Mouse (Mus musculus) liver, postnatal 0 days (tissue): ENCODE measurements around the gene Ubtd1. TPM values are rescaled to one million over a fixed set of nuclear protein-coding genes. Genes with fewer than 3 reads are reported as not detected.

ENCODE experiments used
- ATAC-seq: fragments of 200-750 bp; cut with Nextera tagmentation; 2 replicates; pipeline ENCODE4 v1.8.0; 2017; ENCODE audit warnings: mild to moderate bottlenecking, moderate library complexity
- DNase-seq: peaks from one replicate; pipeline ENCODE4 v3.0.0-alpha.2; 2016
- H3K27ac ChIP-seq: fragments of 300-500 bp; sonication (generic); 2 replicates; pipeline ENCODE4 v1.5.1; 2014; ENCODE audit warnings: antibody characterized with exemption, moderate library complexity, mild to moderate bottlenecking, low read depth
- H3K27me3 ChIP-seq: fragments of 300-500 bp; sonication (generic); 2 replicates; pipeline ENCODE4 v1.6.1; 2014; ENCODE audit warnings: low read length, control low read depth, mixed read lengths; ENCODE audit not compliant: insufficient read depth
- H3K36me3 ChIP-seq: fragments of 300-500 bp; sonication (generic); replicated peaks from 2 replicates; pipeline ENCODE4 v1.6.1; 2014; ENCODE audit warnings: mild to moderate bottlenecking, control low read depth, low read length, moderate library complexity, mixed read lengths; ENCODE audit not compliant: insufficient read depth
- H3K4me1 ChIP-seq: fragments of 300-500 bp; sonication (generic); 2 replicates; pipeline ENCODE4 v1.6.1; 2014; ENCODE audit warnings: antibody characterized with exemption, mild to moderate bottlenecking, control low read depth; ENCODE audit not compliant: insufficient read depth
- H3K4me2 ChIP-seq: fragments of 300-500 bp; sonication (generic); 2 replicates; pipeline ENCODE4 v1.6.1; 2014; ENCODE audit warnings: low read depth, mild to moderate bottlenecking, low read length, moderate library complexity, mixed read lengths
- H3K4me3 ChIP-seq: fragments of 300-500 bp; sonication (generic); 2 replicates; pipeline ENCODE4 v1.5.1; 2014; ENCODE audit warnings: low read depth, low read length
- H3K9ac ChIP-seq: fragments of 300-500 bp; sonication (generic); replicated peaks from 2 replicates; pipeline ENCODE4 v1.6.1; 2014; ENCODE audit warnings: mild to moderate bottlenecking, moderate library complexity
- H3K9me3 ChIP-seq: fragments of 300-500 bp; sonication (generic); 2 replicates; pipeline ENCODE4 v1.6.1; 2016; ENCODE audit warnings: mild to moderate bottlenecking, control low read depth, low read length, mixed read lengths
- CTCF ChIP-seq: sonication (generic); IDR thresholded peaks from 2 replicates; pipeline ENCODE4 v1.5.1; 2016; ENCODE audit warnings: antibody characterized with exemption, low read depth
- EP300 ChIP-seq: IDR thresholded peaks from 2 replicates; pipeline ENCODE4 v1.6.1; 2016; ENCODE audit warnings: antibody characterized with exemption, low read depth, mild to moderate bottlenecking
- WGBS: fragments of 180-500 bp; shearing (Covaris S2); extraction: QIAGEN DNeasy Blood & Tissue Kit; methylation state at CpG from one replicate; pipeline ENCODE4 v1.1.7; 2014; ENCODE audit not compliant: insufficient replicate concordance; 5-methylcytosine and 5-hydroxymethylcytosine counted together
- polyA plus RNA-seq: library from polyadenylated mRNA; unstranded; fragments of >200 nt; fragmentation: Nextera tagmentation; extraction: Ambion mirVana; gene quantifications from 2 replicates; pipeline ENCODE4 v1.2.1, GENCODE M21; 2015

Ubtd1 gene
- polyA plus RNA-seq, 1 experiment from 2014 or later: 6.9 TPM

DNA sequence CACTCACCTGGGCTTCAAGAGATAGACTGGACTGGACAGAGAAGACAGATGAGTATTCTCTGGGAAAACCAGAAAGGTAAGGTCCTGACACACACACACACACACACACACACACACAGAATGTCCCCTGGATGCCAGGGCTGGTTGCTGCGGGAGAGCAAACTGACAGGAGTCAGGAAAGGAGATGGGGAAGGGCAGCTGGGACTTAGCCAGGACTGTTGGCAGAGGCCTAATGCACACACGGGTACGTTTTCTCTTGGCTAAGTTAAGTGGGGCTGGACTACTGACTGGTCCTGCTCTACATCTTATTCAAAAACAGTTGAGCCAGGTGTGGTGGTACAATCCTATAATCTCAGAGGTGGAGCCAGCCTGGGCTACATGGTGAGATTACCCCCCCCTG, 54.8 kb downstream of the Ubtd1 start:
- Histone ChIP-seq H3K27ac (no peak overlapping the region), H3K9me3 (no peaks in the 10 kb centered on the region), H3K9ac (no peak overlapping the region), H3K4me3 (no peak overlapping the region), H3K4me2 (no peak overlapping the region), H3K36me3 (peaks cover 11% of the 10 kb centered on the region; the same call in 1 of the 2 replicates), H3K4me1 (no peaks in the 10 kb centered on the region; the same call in 1 of the 2 replicates), H3K27me3 (no peaks in the 10 kb centered on the region)
- 86% methylated on average over 3 of the region's 3 CpGs for WGBS
- no peak for ATAC-seq
- no peak for DNase-seq
- TF ChIP-seq EP300 (no peak), CTCF (no peak)

GRCm38 (mm10) chr19:42037167-42037702, 55.7 kb downstream of the Ubtd1 start:
- ATAC-seq (no peak), DNase-seq (no peak)
- Histone ChIP-seq H3K4me3 (no peak overlapping the region), H3K9me3 (no peaks in the 10 kb centered on the region), H3K4me2 (no peak overlapping the region), H3K36me3 (peaks cover 9% of the 10 kb centered on the region; the same call in 1 of the 2 replicates), H3K27ac (no peak overlapping the region), H3K4me1 (no peaks in the 10 kb centered on the region; the same call in 1 of the 2 replicates), H3K27me3 (no peaks in the 10 kb centered on the region), H3K9ac (no peak overlapping the region)
- TF ChIP-seq EP300: no peak
- TF ChIP-seq CTCF: no peak
- WGBS: 74% methylated on average over 11 of the region's 11 CpGs

DNA sequence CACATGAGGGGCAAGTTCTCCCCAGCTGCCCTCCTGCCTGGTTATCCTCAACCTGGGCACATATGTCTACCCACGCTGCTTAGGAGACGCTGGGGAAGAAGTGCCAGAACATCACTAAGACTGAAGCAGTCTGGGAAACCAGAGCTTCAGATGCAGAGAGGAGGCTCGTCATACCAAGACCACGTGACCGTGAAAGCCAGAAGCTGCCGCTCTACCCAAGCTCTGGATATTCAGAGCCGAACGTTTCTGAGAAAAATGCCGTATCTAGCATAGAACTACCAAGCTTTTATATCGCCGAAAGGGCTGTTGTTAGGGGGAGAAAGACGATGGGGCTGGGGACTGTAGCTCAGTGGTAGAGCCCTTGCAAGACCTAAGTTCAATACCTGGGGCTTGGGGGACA, 56.7 kb downstream of the Ubtd1 start:
- H3K9me3 ChIP-seq: no peaks in the 10 kb centered on the region
- TF ChIP-seq EP300 (no peak), CTCF (no peak)
- no peak overlapping the region for H3K27ac ChIP-seq
- no peak for DNase-seq
- 88% methylated on average over 12 of the region's 12 CpGs for WGBS
- H3K4me1 ChIP-seq: no peaks in the 10 kb centered on the region; the same call in 1 of the 2 replicates
- H3K4me2 ChIP-seq: no peak overlapping the region
- ATAC-seq: no peak
- no peaks in the 10 kb centered on the region for H3K27me3 ChIP-seq
- H3K36me3 ChIP-seq: peaks cover 7% of the 10 kb centered on the region; the same call in 1 of the 2 replicates
- no peak overlapping the region for H3K4me3 ChIP-seq
- H3K9ac ChIP-seq: no peak overlapping the region

DNA sequence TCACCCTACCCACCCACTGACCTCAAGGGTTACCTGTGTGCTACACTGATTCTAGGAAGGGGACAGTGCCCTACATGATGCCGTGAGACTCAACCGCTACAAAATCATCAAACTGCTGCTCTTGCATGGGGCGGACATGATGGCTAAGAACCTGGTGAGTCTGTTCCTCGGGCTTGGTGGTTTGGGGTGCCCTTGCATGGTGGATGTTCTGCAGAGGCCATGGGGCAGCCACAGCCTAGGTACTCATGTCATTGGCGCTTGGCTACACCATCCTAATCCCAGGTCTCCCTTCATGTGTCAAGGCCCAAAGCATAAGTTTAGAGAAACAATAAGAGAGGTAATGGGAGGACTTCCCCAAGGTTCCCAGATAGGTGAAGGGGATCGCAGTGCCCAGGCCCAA, 62.4 kb downstream of the Ubtd1 start:
- H3K9ac ChIP-seq: no peak overlapping the region
- no peak overlapping the region for H3K4me3 ChIP-seq
- TF ChIP-seq EP300 (no peak), CTCF (no peak)
- H3K9me3 ChIP-seq: no peaks in the 10 kb centered on the region
- DNase-seq (no peak), ATAC-seq (no peak)
- H3K27me3 ChIP-seq: no peaks in the 10 kb centered on the region
- H3K36me3 ChIP-seq: no peaks in the 10 kb centered on the region
- H3K4me1 ChIP-seq: no peaks in the 10 kb centered on the region
- H3K27ac ChIP-seq: no peak overlapping the region
- WGBS: 84% methylated on average over 6 of the region's 6 CpGs
- H3K4me2 ChIP-seq: no peak overlapping the region

- H3K4me2 ChIP-seq: peak within 1 kb of the TSS; percentile 71
- DNase-seq: peak; percentile 84
- peak within 1 kb of the TSS; percentile 50 for H3K4me3 ChIP-seq
- no peak for TF ChIP-seq EP300
- TF ChIP-seq CTCF: peak; percentile 89
- H3K36me3 ChIP-seq: no peaks in the 10 kb centered on the region
- 17% methylated on average over 23 of the region's 23 CpGs for WGBS
- no peaks in the 10 kb centered on the region for H3K27me3 ChIP-seq
- H3K9me3 ChIP-seq: no peaks in the 10 kb centered on the region
- H3K4me1 ChIP-seq: no peaks in the 10 kb centered on the region
- peak; percentile 92 for ATAC-seq
- peak within 1 kb of the TSS; percentile 88 for H3K27ac ChIP-seq
- H3K9ac ChIP-seq: peak within 1 kb of the TSS; percentile 74
These were observed 63.9 kb downstream of the Ubtd1 start, which contains the start of gene Hoga1 for GRCm38 (mm10) chr19:42045269-42046102. Gene Hoga1 (plus strand): TSS chr19:42045610.

- Histone ChIP-seq H3K4me1 (peaks cover 5% of the 10 kb centered on the region; the same call in 1 of the 2 replicates), H3K4me3 (no peak overlapping the region), H3K9me3 (no peaks in the 10 kb centered on the region), H3K9ac (no peak overlapping the region), H3K27ac (peak overlapping the region; percentile 88), H3K4me2 (no peak overlapping the region), H3K27me3 (no peaks in the 10 kb centered on the region), H3K36me3 (no peaks in the 10 kb centered on the region)
- TF ChIP-seq CTCF (no peak), EP300 (no peak)
- WGBS: 59% methylated on average over 1 of the region's 1 CpGs
- DNase-seq (no peak), ATAC-seq (peak; percentile 68)
These were observed 68.7 kb downstream of the Ubtd1 start for GRCm38 (mm10) chr19:42050251-42050650.
